Mouse (Mus musculus): ENCODE measurements at regions not wholly inside any gene's neighbourhood (a gene's known extent, or its start where the extent isn't known, plus 50 kb on each side); places are given as distances from the start of the nearest gene placed in this dataset.
"Not testable (repeated sequence)": the region's sequence is repeated elsewhere in the genome, so short reads cannot be mapped to it uniquely, and the experiment has no call there.

- 71% methylated on average over 7 of the region's 10 CpGs for WGBS
- not testable (repeated sequence) for ATAC-seq
Measured at GRCm38 (mm10) chr6:3179603-3180348, 219.6 kb downstream of the Samd9l start.

GRCm38 (mm10) chr6:3169479-3169878, 229.9 kb downstream of the Samd9l start:
- not testable (repeated sequence) for H3K9ac ChIP-seq (ENCODE audit: low read depth, low read length); H3K9me3 ChIP-seq (replicated peaks; ENCODE audit: control insufficient read depth, low read length, poor library complexity, severe bottlenecking); H3K4me2 ChIP-seq (ENCODE audit: low read length); H3K4me3 ChIP-seq (ENCODE audit: low read depth, low read length); ATAC-seq; H3K27me3 ChIP-seq (ENCODE audit: control insufficient read depth, insufficient read depth, low read depth, low read length); H3K4me1 ChIP-seq (ENCODE audit: control insufficient read depth, insufficient read depth, low read length); H3K36me3 ChIP-seq (ENCODE audit: control insufficient read depth, insufficient read depth, low read length); H3K27ac ChIP-seq (ENCODE audit: low read length)
- WGBS: 60% methylated on average over 4 of the region's 4 CpGs

More at GRCm38 (mm10) chr6:3179603-3180348, 219.6 kb downstream of the Samd9l start:
- not testable (repeated sequence) for H3K9ac ChIP-seq (ENCODE audit: low read depth, low read length); H3K27ac ChIP-seq (ENCODE audit: low read length); H3K27me3 ChIP-seq (ENCODE audit: control insufficient read depth, insufficient read depth, low read depth, low read length); H3K4me1 ChIP-seq (ENCODE audit: control insufficient read depth, insufficient read depth, low read length); H3K4me2 ChIP-seq (ENCODE audit: low read length); H3K4me3 ChIP-seq (ENCODE audit: low read depth, low read length); H3K36me3 ChIP-seq (ENCODE audit: control insufficient read depth, insufficient read depth, low read length)
- peaks cover 21% of the 10 kb centered on the region for H3K9me3 ChIP-seq (replicated peaks; ENCODE audit: control insufficient read depth, low read length, poor library complexity, severe bottlenecking)

- not testable (repeated sequence) for H3K4me2 ChIP-seq (ENCODE audit: low read length); H3K4me1 ChIP-seq (ENCODE audit: control insufficient read depth, insufficient read depth, low read length); H3K27ac ChIP-seq (ENCODE audit: low read length); H3K9me3 ChIP-seq (replicated peaks; ENCODE audit: control insufficient read depth, low read length, poor library complexity, severe bottlenecking); H3K27me3 ChIP-seq (ENCODE audit: control insufficient read depth, insufficient read depth, low read depth, low read length); H3K9ac ChIP-seq (ENCODE audit: low read depth, low read length); H3K36me3 ChIP-seq (ENCODE audit: control insufficient read depth, insufficient read depth, low read length); H3K4me3 ChIP-seq (ENCODE audit: low read depth, low read length); ATAC-seq
- WGBS: no CpG with 5 or more reads among the region's 1 CpGs
Measured at GRCm38 (mm10) chr6:3166149-3166548, 233.2 kb downstream of the Samd9l start.

- H3K4me1 ChIP-seq (ENCODE audit: control insufficient read depth, insufficient read depth, low read length): not testable (repeated sequence)
- 26% methylated on average over 2 of the region's 2 CpGs for WGBS
Measured at GRCm38 (mm10) chr6:3151901-3152300, 247.5 kb downstream of the Samd9l start.

GRCm38 (mm10) chr6:3137823-3138222, 261.5 kb downstream of the Samd9l start:
- H3K27me3 ChIP-seq (ENCODE audit: control insufficient read depth, insufficient read depth, low read depth, low read length); H3K4me3 ChIP-seq (ENCODE audit: low read depth, low read length); H3K4me2 ChIP-seq (ENCODE audit: low read length); ATAC-seq; H3K36me3 ChIP-seq (ENCODE audit: control insufficient read depth, insufficient read depth, low read length); H3K9ac ChIP-seq (ENCODE audit: low read depth, low read length); H3K9me3 ChIP-seq (replicated peaks; ENCODE audit: control insufficient read depth, low read length, poor library complexity, severe bottlenecking); H3K27ac ChIP-seq (ENCODE audit: low read length); H3K4me1 ChIP-seq (ENCODE audit: control insufficient read depth, insufficient read depth, low read length): not testable (repeated sequence)
- WGBS: 82% methylated on average over 3 of the region's 3 CpGs

More at GRCm38 (mm10) chr6:3151901-3152300, 247.5 kb downstream of the Samd9l start:
- ATAC-seq; H3K9ac ChIP-seq (ENCODE audit: low read depth, low read length); H3K4me2 ChIP-seq (ENCODE audit: low read length); H3K27me3 ChIP-seq (ENCODE audit: control insufficient read depth, insufficient read depth, low read depth, low read length); H3K9me3 ChIP-seq (replicated peaks; ENCODE audit: control insufficient read depth, low read length, poor library complexity, severe bottlenecking); H3K36me3 ChIP-seq (ENCODE audit: control insufficient read depth, insufficient read depth, low read length); H3K4me3 ChIP-seq (ENCODE audit: low read depth, low read length); H3K27ac ChIP-seq (ENCODE audit: low read length): not testable (repeated sequence)

GRCm38 (mm10) chr6:3133763-3134162, 265.6 kb downstream of the Samd9l start:
- not testable (repeated sequence) for ATAC-seq; H3K9ac ChIP-seq (ENCODE audit: low read depth, low read length); H3K4me3 ChIP-seq (ENCODE audit: low read depth, low read length); H3K4me2 ChIP-seq (ENCODE audit: low read length); H3K4me1 ChIP-seq (ENCODE audit: control insufficient read depth, insufficient read depth, low read length); H3K36me3 ChIP-seq (ENCODE audit: control insufficient read depth, insufficient read depth, low read length); H3K27ac ChIP-seq (ENCODE audit: low read length); H3K27me3 ChIP-seq (ENCODE audit: control insufficient read depth, insufficient read depth, low read depth, low read length); H3K9me3 ChIP-seq (replicated peaks; ENCODE audit: control insufficient read depth, low read length, poor library complexity, severe bottlenecking)
- 80% methylated on average over 4 of the region's 4 CpGs for WGBS

GRCm38 (mm10) chr6:3116296-3116695, 283.1 kb downstream of the Samd9l start:
- not testable (repeated sequence) for H3K36me3 ChIP-seq (ENCODE audit: control insufficient read depth, insufficient read depth, low read length); H3K27me3 ChIP-seq (ENCODE audit: control insufficient read depth, insufficient read depth, low read depth, low read length); H3K4me2 ChIP-seq (ENCODE audit: low read length); H3K27ac ChIP-seq (ENCODE audit: low read length); H3K4me1 ChIP-seq (ENCODE audit: control insufficient read depth, insufficient read depth, low read length); H3K9ac ChIP-seq (ENCODE audit: low read depth, low read length); ATAC-seq; H3K4me3 ChIP-seq (ENCODE audit: low read depth, low read length); H3K9me3 ChIP-seq (replicated peaks; ENCODE audit: control insufficient read depth, low read length, poor library complexity, severe bottlenecking)
- 50% methylated on average over 1 of the region's 3 CpGs for WGBS
